Mouse (Mus musculus) kidney, embryonic 16.5 days (tissue): ENCODE measurements around the gene Top3b. TPM values are rescaled to one million over a fixed set of nuclear protein-coding genes. Genes with fewer than 3 reads are reported as not detected.

ENCODE experiments used
- ATAC-seq: fragments of 200-750 bp; cut with Nextera tagmentation; 2 replicates; pipeline ENCODE4 v1.8.0; 2017; ENCODE audit warnings: moderate TSS enrichment; ENCODE audit not compliant: low FRiP score, low TSS enrichment
- H3K27ac ChIP-seq: fragments of 300-500 bp; sonication (generic); 2 replicates; pipeline ENCODE4 v1.5.1; 2014; ENCODE audit warnings: low read length
- H3K27me3 ChIP-seq: fragments of 300-500 bp; sonication (generic); 2 replicates; pipeline ENCODE4 v1.6.1; 2014; ENCODE audit warnings: low read length, control low read depth, mixed read lengths; ENCODE audit not compliant: insufficient read depth
- H3K36me3 ChIP-seq: fragments of 300-500 bp; sonication (generic); 2 replicates; pipeline ENCODE4 v1.6.1; 2014; ENCODE audit warnings: low read length, control low read depth, mixed read lengths; ENCODE audit not compliant: insufficient read depth
- H3K4me1 ChIP-seq: fragments of 300-500 bp; sonication (generic); 2 replicates; pipeline ENCODE4 v1.6.1; 2014; ENCODE audit warnings: low read length, control low read depth, mixed read lengths; ENCODE audit not compliant: insufficient read depth
- H3K4me2 ChIP-seq: fragments of 300-500 bp; sonication (generic); replicated peaks from 2 replicates; pipeline ENCODE4 v1.6.1; 2014; ENCODE audit warnings: low read depth, low read length
- H3K4me3 ChIP-seq: fragments of 300-500 bp; sonication (generic); 2 replicates; pipeline ENCODE4 v1.5.1; 2014; ENCODE audit warnings: mild to moderate bottlenecking, low read length
- H3K9ac ChIP-seq: fragments of 300-500 bp; sonication (generic); replicated peaks from 2 replicates; pipeline ENCODE4 v1.6.1; 2014; ENCODE audit warnings: low read length
- H3K9me3 ChIP-seq: fragments of 300-500 bp; sonication (generic); 2 replicates; pipeline ENCODE4 v1.6.1; 2016; ENCODE audit warnings: low read length, control low read depth
- WGBS: fragments of 180-500 bp; shearing (Covaris S2); extraction: QIAGEN DNeasy Blood & Tissue Kit; methylation state at CpG from one replicate; pipeline ENCODE4 v1.1.7; 2014; 5-methylcytosine and 5-hydroxymethylcytosine counted together
- polyA plus RNA-seq: library from polyadenylated mRNA; unstranded; fragments of >200 nt; fragmentation: Nextera tagmentation; extraction: Ambion mirVana; gene quantifications from 2 replicates; pipeline ENCODE4 v1.2.1, GENCODE M21; 2015

The Top3b gene
- 73.0 and 77.2 TPM in 2 replicates for polyA plus RNA-seq

DNA sequence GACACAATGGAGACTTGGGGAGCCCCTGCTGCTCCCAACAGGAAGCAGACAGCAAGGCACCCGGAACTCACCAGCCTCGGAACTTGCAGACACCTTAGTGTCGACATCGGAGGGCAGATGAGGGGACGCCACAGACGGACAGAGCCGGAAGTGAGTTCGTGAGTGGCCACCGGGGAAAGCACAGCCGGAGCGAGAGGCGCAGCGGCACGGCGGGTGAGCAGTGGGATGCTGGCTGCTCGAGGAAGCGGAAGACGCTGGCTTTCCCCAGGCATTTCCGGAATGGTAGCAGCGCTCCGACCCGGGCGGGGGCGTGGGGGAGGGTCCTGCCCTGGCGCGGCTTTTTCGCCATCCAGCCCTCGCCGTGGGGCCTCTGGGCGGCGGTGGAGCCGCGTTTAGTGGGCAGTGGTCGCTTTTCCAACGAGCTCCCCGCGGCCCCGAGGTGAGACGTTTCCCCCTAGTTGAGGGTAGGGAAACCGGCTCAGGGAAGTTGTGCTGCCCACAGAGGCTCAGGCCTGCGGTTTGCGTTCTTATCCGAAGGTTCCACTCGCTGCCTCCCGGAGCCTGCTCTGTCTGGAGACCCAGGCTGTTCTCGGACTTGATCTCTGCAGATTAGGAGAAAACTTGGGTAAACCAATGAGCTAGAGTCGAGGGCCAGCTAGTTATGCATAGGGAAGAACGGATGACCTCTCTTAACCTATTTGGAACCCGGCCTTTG lies at the start of gene Top3b, which contains the start of gene Vpreb1:
Gene Top3b, plus strand, starts transcription at position 120 of the 715 bp plus-strand sequence.
Gene Vpreb1, minus strand, starts transcription at position 227 of the 715 bp plus-strand sequence.
- peak within 1 kb of the TSS; percentile 84 for H3K9ac ChIP-seq
- no peaks in the 10 kb centered on the region for H3K27me3 ChIP-seq
- WGBS: under 1% methylated on average over 49 of the region's 49 CpGs
- peak within 1 kb of the TSS; percentile 96 for H3K27ac ChIP-seq
- peaks cover 6% of the 10 kb centered on the region for H3K36me3 ChIP-seq
- H3K4me2 ChIP-seq: peak within 1 kb of the TSS; percentile 65
- H3K4me3 ChIP-seq: peak within 1 kb of the TSS; percentile 72
- H3K9me3 ChIP-seq: no peaks in the 10 kb centered on the region
- H3K4me1 ChIP-seq: peaks cover 6% of the 10 kb centered on the region
- peak; percentile 98 for ATAC-seq

DNA sequence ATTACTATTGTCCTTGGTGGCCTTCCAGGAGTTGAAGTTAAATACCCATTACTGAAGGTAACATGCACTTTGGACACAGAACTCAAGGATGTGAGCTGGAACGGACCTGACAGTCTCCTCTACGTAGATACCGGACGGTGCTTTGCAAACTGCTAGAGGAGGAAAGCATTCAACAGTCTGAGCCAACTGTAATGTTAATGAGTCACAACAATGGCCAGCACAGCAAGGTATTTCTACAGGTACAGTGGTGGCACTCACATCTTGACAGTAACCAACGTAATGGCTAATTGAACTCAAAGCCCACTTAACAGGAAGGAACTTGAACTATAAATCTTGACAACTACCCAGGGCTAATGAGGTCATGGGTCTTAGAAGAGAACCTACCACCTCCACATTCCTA lies 45.1 kb upstream of the Top3b start:
- Histone ChIP-seq H3K9me3 (no peaks in the 10 kb centered on the region), H3K4me1 (0 out of 2 replicates have a peak, but pooled peaks cover 5% of the 10 kb centered on the region), H3K27ac (no peak overlapping the region), H3K4me2 (no peak overlapping the region), H3K4me3 (no peak overlapping the region), H3K36me3 (no peaks in the 10 kb centered on the region), H3K27me3 (no peaks in the 10 kb centered on the region), H3K9ac (no peak overlapping the region)
- ATAC-seq: no peak
- WGBS: 49% methylated on average over 5 of the region's 5 CpGs

DNA sequence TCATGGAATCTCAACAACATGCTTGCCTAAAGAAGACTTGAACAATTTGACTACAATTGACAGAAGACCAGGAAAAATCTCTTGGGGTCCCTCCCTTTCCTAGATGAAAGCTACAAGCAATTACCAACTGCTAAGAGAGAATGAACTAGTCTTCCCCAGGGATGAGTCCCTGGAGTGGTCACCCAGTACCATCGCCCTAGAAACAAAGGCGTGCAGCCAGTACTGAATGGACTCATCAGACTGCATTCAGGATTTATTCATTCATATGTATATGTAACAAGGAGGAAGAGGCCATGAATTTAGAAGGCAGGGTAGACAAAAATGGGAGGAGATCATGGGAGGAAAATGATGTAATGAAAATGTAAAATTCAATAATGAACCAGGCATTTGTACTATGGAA lies 44.3 kb upstream of the Top3b start:
- Histone ChIP-seq H3K27me3 (no peaks in the 10 kb centered on the region), H3K4me2 (no peak overlapping the region), H3K4me3 (no peak overlapping the region), H3K36me3 (no peaks in the 10 kb centered on the region), H3K9ac (no peak overlapping the region), H3K9me3 (no peaks in the 10 kb centered on the region), H3K4me1 (0 out of 2 replicates have a peak, but pooled peaks cover 5% of the 10 kb centered on the region), H3K27ac (no peak overlapping the region)
- WGBS: 89% methylated on average over 2 of the region's 2 CpGs
- no peak for ATAC-seq

DNA sequence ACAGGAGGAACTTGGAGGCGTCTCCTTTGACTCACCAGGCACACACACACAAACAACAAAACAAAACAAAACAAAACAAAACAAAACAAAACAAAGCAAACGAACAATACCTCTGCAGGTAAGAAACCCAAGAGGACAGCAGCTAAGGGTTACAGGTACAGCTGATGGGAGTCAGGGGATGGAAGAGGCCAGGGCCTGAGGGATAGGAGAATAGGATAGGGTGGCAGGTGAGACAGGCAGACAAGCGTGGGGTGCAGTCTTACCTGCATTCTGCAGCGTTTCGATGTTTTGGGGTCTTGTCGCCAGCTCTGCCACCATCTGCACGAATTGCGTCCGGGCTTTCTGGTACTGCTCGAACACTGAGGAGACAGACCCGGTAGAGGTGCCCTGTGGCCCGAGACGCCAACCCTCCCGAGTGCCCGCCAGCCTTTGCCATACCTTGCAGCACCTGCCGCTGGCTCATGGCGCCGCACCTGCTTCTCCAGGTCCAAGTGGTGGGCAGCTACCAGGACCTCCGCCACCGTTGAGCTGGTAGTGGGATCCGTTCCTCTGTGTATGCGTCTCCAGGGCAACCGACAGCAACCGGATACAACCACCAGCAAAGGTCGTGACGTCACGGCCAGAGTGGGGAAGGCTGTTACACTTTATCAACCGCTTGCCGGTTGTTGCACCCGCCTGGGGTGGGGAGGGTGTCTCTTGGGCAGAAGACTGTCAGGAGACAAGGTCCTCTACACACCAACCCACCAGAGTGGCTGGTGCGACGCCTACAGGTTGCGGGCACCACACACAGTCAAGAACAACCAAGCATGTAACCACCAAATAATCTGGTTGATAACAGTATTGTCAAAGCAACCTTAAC lies 41.5 kb upstream of the Top3b start, which contains the start of gene Spag6l:
Gene Spag6l, minus strand, starts transcription at position 700 of the 859 bp plus-strand sequence.
- peak within 1 kb of the TSS; percentile 87 for H3K4me2 ChIP-seq
- H3K27ac ChIP-seq: no peak within 1 kb of the TSS
- H3K27me3 ChIP-seq: no peaks in the 10 kb centered on the region
- 0 out of 2 replicates have a peak, but pooled peaks cover 5% of the 10 kb centered on the region for H3K4me1 ChIP-seq
- H3K9me3 ChIP-seq: no peaks in the 10 kb centered on the region
- ATAC-seq: peak; percentile 91
- peak within 1 kb of the TSS; percentile 46 for H3K9ac ChIP-seq
- peak within 1 kb of the TSS; percentile 55 for H3K4me3 ChIP-seq
- 9% methylated on average over 33 of the region's 33 CpGs for WGBS
- H3K36me3 ChIP-seq: no peaks in the 10 kb centered on the region

DNA sequence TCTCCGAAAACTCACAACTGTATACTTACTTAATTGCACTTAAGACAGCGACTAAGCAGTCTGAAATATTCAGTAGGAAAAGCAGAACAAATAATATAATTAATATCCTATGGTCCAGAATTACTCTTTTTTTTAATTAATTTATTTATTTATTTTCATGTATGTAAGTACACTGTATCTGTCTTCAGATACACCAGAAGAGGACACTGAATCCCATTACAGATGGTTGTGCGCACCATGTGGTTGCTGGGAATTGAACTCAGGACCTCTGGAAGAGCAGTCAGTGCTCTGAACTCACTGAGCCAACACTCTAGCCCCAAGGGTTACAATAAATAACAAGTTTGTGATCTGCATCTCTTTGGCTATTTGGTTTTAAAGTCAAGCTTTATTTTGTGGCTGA lies 40.9 kb upstream of the Top3b start:
- no peak overlapping the region for H3K27ac ChIP-seq
- no peaks in the 10 kb centered on the region for H3K36me3 ChIP-seq
- H3K9me3 ChIP-seq: no peaks in the 10 kb centered on the region
- H3K4me1 ChIP-seq: 0 out of 2 replicates have a peak, but pooled peaks cover 5% of the 10 kb centered on the region
- 86% methylated on average over 3 of the region's 3 CpGs for whole genome bisulfite sequencing
- H3K4me3 ChIP-seq: no peak overlapping the region; the same call in 1 of the 2 replicates
- H3K4me2 ChIP-seq: peak overlapping the region; percentile 87; the same call in 1 of the 2 replicates
- H3K9ac ChIP-seq: no peak overlapping the region
- no peak for ATAC-seq
- H3K27me3 ChIP-seq: no peaks in the 10 kb centered on the region

DNA sequence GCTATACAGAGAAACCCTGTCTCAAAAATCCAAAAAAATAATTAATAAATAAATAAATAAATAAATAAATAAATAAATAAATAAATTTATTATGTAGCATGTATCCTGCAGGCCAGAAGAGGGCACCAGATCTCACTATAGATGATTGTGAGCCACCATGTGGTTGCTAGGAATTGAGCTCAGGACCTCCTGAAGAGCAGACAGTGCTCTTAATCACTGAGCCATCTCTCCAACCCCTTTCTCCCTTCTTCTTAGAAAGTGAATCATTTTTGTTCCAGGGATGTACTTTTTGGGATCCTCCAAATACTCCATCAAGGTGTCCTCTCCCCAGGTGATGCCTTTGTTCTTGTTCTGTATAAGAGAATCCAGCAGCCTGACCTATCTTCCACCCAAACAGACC lies 21.3 kb upstream of the Top3b start:
- H3K4me1 ChIP-seq: no peaks in the 10 kb centered on the region
- no peak overlapping the region for H3K27ac ChIP-seq
- H3K27me3 ChIP-seq: no peaks in the 10 kb centered on the region
- no peak overlapping the region for H3K4me2 ChIP-seq
- no peak overlapping the region for H3K9ac ChIP-seq
- ATAC-seq: no peak
- no peak overlapping the region for H3K4me3 ChIP-seq
- no peaks in the 10 kb centered on the region for H3K9me3 ChIP-seq
- H3K36me3 ChIP-seq: no peaks in the 10 kb centered on the region

DNA sequence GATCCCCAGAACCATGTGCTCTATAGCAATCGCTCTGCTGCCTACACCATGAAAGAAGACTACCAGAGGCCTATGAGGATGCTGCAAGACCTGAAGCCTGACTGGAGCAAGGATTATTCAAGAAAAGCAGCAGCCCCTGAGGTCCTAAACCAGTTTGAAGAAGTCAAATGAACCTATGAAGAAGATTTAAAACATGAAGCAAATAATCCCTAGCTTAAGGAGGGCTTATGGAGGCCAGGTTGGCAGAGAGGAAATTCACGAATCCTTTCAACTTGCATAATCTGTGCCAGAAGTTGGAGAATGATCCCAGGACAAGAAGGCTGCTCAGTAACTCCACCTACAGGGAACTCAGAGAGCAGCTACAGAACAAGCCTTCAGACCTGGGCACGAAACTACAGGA lies 18.1 kb upstream of the Top3b start:
- H3K36me3 ChIP-seq: no peaks in the 10 kb centered on the region
- no peaks in the 10 kb centered on the region for H3K9me3 ChIP-seq
- no peaks in the 10 kb centered on the region for H3K4me1 ChIP-seq
- no peak overlapping the region for H3K4me3 ChIP-seq
- ATAC-seq: no peak
- H3K9ac ChIP-seq: no peak overlapping the region
- WGBS: 86% methylated on average over 3 of the region's 3 CpGs
- no peaks in the 10 kb centered on the region for H3K27me3 ChIP-seq
- no peak overlapping the region for H3K27ac ChIP-seq
- H3K4me2 ChIP-seq: no peak overlapping the region

DNA sequence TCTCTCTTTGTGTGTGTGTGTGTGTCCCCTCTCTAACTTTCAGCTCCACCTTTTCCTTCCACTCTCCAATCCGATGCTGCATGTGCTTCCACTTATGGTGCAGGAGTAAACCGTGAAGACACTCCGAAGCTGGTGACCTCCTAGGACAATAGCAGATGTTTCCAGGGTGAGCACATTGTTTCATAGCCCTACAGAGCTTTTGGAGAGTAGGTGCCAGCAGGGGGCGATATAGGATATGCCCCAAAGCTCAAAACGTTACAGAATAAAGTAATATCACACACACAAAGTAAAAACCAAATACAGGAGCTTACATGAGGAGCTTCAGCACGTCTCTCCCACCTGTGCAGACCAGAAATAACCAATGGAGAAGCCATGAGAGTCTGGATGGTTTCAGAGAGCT lies 15.7 kb upstream of the Top3b start:
- no peak for ATAC-seq
- H3K27ac ChIP-seq: no peak overlapping the region

DNA sequence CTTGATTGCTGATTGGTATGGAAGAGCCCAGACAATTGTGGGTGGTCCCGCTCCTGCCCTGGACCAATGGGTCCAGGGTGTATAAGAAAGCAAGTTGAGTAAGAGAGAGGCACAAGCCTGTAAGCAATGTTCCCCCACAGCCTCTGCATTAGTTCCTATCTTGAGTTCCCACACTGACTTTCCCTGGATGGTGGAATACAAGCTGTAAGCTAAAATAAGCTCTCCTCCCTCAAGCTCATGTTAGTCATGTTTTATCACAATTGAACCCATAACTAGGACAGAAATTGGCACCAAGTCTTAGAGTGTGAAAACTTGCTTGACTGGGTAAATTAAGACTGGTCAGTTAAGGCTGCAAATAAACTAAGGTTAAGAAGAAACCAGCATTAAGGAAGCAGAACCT lies 15.0 kb upstream of the Top3b start:
- no peak for ATAC-seq
- Histone ChIP-seq H3K27me3 (no peaks in the 10 kb centered on the region), H3K4me2 (no peak overlapping the region), H3K9ac (no peak overlapping the region), H3K4me3 (no peak overlapping the region), H3K27ac (no peak overlapping the region), H3K36me3 (no peaks in the 10 kb centered on the region), H3K9me3 (no peaks in the 10 kb centered on the region), H3K4me1 (no peaks in the 10 kb centered on the region)
- 96% methylated on average over 1 of the region's 1 CpGs for WGBS

More for the DNA sequence above, 15.7 kb upstream of the Top3b start:
- Histone ChIP-seq H3K4me1 (no peaks in the 10 kb centered on the region), H3K9me3 (no peaks in the 10 kb centered on the region), H3K27me3 (no peaks in the 10 kb centered on the region), H3K9ac (no peak overlapping the region), H3K4me3 (no peak overlapping the region), H3K36me3 (no peaks in the 10 kb centered on the region), H3K4me2 (no peak overlapping the region)
- 38% methylated on average over 6 of the region's 6 CpGs for WGBS
